Mouse (Mus musculus): ENCODE results near the gene Mcrip1.
"Not testable (repeated sequence)": the region's sequence is repeated elsewhere in the genome, so short reads cannot be mapped to it uniquely, and the experiment has no call there.

Mcrip1 gene

GRCm38 (mm10) chr11:120575046-120575445 lies 25.5 kb upstream of the Mcrip1 start:
- DNase-seq (ENCODE audit: low spot score in 2 of 2), result no peak

DNA sequence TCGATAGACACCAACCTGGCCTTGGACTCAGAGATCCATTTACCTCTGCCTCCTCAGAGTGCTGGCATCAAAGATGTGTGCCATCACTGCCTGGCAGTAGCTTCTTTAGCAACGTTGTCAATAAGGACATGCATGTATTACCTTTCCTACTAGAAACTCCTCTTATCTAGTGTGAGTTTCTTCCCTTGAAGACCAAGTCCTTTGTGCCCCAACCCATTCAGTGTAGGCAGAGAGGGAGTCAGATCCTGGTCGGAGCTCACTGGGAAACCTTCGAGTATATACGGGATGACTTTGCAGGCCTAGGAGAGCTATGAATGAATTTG lies 24.7 kb upstream of the Mcrip1 start:
- no peak for DNase-seq (ENCODE audit: low spot score in 2 of 2)

GRCm38 (mm10) chr11:120573585-120574277 lies 24.2 kb upstream of the Mcrip1 start:
- DNase-seq (ENCODE audit: low spot score in 2 of 2), result no peak

DNA sequence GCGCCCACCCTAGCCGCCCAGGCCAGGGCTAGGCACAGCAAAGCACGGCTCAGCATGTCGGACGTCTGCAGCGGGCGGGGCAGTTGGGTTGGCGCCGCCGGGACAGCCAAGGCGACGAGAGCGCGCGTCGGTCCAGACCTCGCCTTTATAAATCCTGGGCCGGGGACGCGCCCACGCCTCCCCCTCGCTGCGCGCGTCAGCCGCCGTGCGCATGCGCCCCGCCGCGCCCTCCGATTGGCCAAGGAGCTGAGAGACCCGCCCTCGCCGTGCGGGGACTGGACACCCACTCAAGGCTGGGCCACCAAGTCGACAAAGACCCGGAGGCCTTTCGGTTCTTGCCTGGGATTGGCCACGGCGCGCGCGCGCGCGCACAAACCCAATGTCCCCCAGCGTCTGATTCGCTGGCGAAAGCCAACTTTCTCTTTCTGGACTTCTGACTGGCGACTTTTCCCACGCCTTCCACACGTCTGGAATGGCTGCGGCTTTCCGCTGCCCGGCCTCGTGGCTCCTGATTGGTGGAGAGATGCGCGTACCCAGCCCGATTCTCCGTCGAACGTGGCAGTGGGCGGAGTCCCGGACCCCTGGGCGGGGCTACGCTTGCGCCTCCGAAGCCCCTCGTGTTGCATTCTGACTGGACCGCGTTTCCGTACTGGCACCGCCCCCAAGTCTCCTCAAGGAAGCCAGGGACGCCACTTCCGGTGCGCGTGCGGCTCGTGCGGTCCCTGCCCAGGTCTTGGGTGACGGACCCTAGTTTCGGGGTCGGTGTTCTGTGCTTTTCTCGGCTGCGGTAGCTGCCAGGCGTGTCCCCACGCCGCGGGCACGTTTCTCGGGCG lies 23.4 kb upstream of the Mcrip1 start, which contains the start of gene P4hb:
P4hb (minus strand) TSS at position 502 of the 833 bp plus-strand sequence.
- peak; percentile 99 for DNase-seq (ENCODE audit: low spot score in 2 of 2)

DNA sequence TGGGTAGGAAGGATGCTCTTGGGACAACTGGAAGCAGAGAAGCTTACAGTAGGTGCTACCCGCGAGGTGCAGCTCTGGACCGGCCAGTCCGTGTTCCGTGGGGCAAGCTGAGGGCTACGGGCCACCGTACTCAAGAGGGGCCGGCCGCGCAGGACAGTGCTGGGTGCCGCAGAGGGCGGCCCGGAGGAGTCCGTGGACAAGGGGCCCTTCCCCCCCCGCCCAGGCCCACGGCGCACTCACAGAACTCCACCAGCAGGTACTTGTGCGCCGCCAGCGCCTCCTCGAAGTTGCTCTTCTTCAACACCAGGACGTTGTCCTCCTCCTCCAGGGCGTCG lies 22.9 kb upstream of the Mcrip1 start:
- no peak for DNase-seq (ENCODE audit: low spot score in 2 of 2)

- DNase-seq (ENCODE audit: low spot score in 2 of 2), result no peak
Measured at GRCm38 (mm10) chr11:120571754-120572416, 22.4 kb upstream of the Mcrip1 start.

DNA sequence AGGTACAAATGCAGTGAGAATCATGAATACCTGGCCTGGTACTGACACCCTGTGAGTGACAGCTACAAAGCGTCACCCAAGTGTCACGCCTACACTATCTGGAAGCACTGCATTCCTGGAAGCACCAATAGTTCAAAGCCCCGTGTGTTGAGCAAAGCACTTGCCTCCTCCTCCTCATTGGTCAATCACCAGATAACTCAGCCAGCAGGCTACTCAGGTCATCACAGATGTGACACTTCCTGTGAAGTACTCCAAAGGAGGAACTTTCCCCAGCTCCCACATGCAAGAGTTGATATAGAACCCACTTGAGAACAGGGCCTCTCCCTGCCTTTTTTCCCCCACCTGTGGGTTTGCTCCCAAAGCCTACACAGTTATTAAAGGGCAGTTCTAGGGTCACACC lies 21.6 kb upstream of the Mcrip1 start:
- DNase-seq (ENCODE audit: low spot score in 2 of 2), result no peak

DNA sequence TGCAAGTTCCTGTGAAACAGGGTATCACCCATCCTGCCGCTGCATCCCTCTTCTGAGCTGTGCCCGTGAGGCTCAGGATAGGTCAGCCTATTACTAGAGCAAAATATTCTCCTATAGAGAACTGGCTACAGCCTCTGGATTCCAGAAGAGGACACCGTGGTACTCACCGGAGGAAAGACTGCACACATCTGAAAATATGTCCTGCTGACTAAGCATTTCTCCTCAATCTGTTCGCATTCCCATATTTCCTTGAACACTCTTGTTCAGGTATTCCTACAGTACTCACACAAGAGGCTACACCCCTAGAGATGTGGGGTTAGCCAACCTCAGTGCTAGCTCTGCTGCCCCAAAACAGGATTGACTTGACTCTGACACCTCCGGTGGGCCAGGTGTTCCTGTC lies 18.8 kb upstream of the Mcrip1 start:
- no peak for DNase-seq (ENCODE audit: low spot score in 2 of 2)

- no peak for DNase-seq (ENCODE audit: low spot score in 2 of 2)
Measured at GRCm38 (mm10) chr11:120565114-120565513, 15.6 kb upstream of the Mcrip1 start.

- no peak for DNase-seq (ENCODE audit: low spot score in 2 of 2)
Measured at GRCm38 (mm10) chr11:120562949-120563348, 13.4 kb upstream of the Mcrip1 start.

DNA sequence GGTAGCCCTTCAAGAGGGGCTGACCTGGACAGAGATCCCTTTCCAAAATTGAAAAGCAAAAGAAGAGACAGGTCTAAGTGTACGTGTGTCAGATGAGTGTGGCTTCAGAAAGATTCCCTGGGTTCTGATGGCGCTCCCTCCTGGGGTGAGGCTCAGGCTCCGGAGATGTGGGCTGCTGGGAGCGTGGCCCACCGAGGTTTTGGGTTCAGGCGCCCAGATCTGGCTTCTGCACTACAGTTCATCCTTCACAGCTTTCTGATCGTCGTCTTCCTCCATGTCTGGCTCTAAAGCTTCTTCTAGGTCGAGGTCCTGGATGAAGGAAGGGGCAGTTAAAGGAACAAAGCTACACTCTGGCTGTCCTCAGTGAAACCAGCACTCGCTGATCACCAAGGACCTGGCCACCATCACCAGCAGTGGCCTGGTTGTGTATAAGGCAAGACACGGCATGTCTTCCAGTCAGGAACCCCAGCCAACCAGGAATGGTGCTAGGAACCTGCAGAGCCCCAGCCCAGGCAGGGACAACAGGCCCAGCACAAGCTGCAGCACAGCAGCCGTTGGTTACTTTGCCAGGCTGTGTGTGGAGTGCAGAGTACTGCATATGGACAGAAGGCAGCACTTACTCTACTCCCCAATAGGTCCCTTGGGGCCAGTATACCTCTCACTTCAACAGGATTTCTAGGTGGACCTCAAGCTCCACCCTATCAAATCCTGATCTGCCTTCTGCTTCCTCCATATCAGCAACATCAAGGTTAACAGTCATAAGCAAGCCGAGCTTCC lies 11.6 kb upstream of the Mcrip1 start:
- DNase-seq (ENCODE audit: low spot score in 2 of 2), result no peak

DNA sequence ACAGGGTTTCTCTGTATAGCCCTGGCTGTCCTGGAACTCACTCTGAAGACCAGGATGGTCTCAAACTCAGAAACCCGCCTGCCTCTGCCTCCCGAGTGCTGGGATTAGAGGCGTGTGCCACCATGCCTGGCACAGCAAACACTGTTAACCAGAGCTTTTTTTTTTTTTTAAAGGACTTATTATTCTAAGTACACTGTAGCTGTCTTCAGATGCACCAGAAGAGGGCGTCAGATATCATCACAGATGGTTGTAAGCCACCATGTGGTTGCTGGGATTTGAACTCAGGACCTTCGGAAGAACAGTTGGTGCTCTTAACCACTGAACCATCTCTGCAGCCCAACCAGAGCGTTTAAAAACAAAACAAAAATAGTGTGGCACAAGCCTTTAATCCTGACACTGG lies 9.3 kb upstream of the Mcrip1 start:
- not testable (repeated sequence) for DNase-seq (ENCODE audit: low spot score in 2 of 2)

DNA sequence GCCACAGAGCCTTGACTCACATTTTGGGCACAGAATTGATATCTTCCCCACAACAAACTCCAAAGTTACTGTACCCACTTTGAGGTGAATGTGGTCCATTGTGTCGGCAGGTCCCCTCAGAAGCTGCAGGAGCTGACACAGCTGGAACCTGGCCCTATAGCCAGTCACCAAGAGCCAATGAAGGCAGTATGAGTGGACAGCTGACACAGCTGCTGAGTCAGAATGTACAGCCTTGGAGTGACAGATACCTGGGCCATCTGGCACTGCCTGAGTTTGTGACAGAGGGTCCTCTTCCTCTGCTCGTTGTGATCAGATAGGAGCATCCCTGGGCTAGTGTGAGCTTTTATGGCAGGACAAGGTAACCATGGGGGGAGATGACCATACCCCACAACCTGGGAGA lies 5.7 kb upstream of the Mcrip1 start:
- no peak for DNase-seq (ENCODE audit: low spot score in 2 of 2)

DNA sequence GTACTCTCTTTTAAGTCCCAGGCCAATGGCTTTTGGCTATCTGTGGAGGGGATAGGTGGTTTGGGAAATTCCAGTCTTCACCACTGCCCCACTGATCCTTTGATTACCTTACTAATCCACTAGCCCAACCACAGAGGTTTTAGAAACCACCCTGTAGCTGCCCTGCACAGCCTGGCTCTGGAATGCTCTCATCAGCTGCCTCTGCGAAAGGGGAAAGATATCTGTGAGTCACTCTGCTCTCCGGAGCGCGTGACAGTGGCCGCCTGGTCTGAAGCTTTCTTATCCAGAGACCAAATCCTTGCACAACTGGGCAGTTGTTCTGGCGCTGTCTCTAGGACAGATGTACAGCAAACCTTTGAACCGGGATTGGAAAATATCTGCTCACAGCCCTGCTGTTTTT lies 5.3 kb upstream of the Mcrip1 start:
- no peak for DNase-seq (ENCODE audit: low spot score in 2 of 2)

DNA sequence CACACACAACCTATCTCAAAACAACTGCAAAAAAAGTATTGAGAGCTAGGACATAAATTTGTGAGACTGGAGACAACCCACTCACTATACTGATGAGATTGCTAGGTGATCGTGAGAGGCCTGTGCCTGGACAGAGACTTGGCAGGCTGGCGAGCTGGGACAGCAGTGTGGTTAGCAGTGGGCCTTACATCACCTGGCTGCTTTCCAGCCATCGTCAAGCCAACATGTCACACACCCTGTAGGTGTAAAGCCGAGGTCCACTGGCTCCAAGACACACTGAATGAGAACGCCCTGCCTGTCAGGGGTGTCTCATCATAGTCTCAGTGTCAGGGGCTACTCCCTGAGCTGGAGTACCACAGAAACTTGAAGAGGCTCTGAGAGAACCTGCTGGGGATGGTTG lies 3.2 kb upstream of the Mcrip1 start:
- DNase-seq (ENCODE audit: low spot score in 2 of 2), result no peak

GRCm38 (mm10) chr11:120550810-120551440 lies 1.4 kb upstream of the Mcrip1 start, which contains the start of gene Ppp1r27:
Ppp1r27 (minus strand) TSS chr11:120551132.
- no peak for DNase-seq (ENCODE audit: low spot score in 2 of 2)

DNA sequence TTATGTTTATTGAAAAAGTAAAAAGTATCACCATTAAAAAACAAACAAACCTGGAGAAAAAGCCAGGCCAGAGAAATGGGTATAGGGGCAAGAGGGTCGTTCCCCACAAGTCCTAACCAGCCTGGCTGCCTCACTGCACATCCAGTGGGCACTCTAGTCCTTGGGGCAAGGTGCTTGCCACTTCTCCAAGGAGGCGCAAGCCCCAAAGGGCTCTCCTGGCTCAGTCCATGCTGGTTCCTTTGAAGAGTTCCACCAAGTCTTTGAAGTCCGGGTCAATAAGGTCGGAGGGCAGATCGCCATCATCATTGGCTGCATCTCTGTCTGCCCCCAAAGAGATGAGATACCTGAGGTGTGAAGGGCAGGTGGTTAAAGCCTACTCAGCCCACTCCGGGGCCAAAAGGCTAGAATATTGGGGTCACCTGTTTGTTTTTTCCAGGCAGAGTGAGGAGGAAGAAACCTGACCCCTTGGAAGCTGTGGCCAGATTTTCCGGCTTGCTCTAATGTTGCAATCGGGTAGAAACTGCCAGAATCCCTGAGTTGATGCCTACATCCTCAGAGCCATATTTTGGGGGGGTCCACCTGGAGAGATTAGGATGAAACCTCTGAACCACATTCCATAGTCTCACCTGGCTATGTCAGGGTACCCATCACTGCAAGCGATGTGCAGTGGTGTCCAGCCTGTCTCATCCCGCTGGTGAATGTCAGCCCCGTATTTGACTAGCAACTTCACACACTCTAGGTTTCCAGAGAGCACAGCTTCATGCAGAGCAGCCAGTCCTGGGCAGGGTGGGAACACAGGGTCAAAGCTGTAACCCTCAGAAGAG lies 671 bp upstream of the Mcrip1 start:
- no peak for DNase-seq (ENCODE audit: low spot score in 2 of 2)

DNA sequence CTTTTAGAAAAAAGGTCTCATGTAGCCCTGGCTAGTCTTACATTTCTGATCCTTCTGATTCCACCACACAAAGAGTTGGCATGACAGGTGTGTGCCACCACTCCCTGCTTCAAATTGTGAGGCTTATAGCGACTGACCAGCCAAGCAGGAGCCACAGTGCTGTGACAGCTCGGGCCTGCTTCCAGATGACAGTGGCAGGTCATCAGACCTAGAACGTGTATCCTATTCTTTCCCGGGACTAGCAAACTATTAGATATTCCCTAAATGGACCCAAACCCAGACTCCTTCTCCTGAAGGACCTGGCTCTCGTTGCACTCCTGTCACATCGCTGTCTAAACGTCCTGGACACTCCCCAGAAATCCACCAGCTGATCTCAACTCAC lies 750 bp downstream of the Mcrip1 start:
- DNase-seq (ENCODE audit: low spot score in 2 of 2), result no peak

DNA sequence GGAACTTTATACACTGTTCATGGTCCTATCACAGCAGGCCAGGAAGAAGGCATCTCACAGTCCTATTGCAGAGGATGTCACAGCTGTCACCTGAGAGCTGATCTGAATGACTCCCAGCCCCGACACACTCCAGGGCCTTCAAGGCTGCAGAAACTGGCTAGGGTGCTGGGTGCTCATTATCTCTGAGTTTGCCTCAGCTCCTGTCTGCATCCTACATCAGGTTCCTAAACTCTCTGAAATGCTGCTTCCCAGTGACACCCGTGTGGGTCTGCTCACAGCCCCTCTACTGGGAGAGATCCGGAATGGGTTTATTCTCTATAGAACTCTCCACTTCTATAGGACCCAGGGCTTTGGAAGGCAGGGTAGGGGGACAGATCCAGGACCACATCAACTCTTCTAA lies 1.3 kb downstream of the Mcrip1 start:
- no peak for DNase-seq (ENCODE audit: low spot score in 2 of 2)

- DNase-seq (ENCODE audit: low spot score in 2 of 2), result no peak
Measured at GRCm38 (mm10) chr11:120547469-120547868, 2.1 kb downstream of the Mcrip1 start.

DNA sequence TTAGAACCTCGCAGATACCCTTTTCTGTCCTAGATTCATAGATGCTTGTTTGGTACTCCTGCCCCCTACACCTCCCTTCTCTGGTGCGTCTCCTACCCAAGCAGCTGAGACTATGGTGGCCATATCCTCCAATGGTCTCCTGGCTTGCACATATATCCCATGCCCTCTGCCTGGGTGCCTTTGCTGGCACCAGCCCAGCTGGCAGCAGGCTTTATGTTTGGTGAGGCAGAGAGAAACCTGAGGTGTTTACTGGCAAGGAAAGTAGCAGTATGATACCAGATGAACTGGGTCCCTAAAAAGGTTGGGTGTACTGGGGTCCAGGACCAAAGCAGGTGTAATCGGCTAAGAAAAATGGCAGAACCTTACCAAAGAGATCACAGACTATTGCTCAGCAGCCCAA lies 3.6 kb downstream of the Mcrip1 start:
- DNase-seq (ENCODE audit: low spot score in 2 of 2), result no peak
